Mouse (Mus musculus): ENCODE measurements around the gene Fryl. TPM values are rescaled to one million over a fixed set of nuclear protein-coding genes. Genes with fewer than 3 reads are reported as not detected.

Gene Fryl
- polyA plus RNA-seq, 1 experiment from 2014 or later = 24.3 TPM

DNA sequence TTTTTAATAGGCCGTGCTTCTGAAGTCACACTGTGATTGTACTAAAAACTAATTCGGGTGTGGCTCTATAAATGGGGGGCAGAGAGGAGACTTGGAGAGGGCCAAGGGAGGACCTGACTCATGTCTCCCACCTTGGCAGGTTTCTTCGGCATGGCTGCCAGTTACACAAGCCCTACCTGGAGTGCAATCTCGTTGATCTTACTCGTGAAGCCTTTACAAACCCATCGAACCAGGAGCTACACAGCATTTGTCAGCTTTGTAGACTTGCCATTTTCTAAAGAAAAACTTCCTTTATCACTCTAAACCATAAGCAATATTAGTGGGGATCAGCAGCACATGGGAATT, 45.5 kb downstream of the Fryl start:
- no peak for DNase-seq (ENCODE audit: low spot score)
- Histone ChIP-seq H3K27me3 (replicated peaks; ENCODE audit: low read depth, poor library complexity, severe bottlenecking) (no peaks in the 10 kb centered on the region), H3K4me1 (peaks cover 8% of the 10 kb centered on the region), H3K9me3 (no peaks in the 10 kb centered on the region), H3K36me3 (replicated peaks) (peaks cover 40% of the 10 kb centered on the region), H3K4me3 (no peak overlapping the region), H3K27ac (replicated peaks) (no peak overlapping the region)
- WGBS = 91% methylated on average over 6 of the region's 6 CpGs

DNA sequence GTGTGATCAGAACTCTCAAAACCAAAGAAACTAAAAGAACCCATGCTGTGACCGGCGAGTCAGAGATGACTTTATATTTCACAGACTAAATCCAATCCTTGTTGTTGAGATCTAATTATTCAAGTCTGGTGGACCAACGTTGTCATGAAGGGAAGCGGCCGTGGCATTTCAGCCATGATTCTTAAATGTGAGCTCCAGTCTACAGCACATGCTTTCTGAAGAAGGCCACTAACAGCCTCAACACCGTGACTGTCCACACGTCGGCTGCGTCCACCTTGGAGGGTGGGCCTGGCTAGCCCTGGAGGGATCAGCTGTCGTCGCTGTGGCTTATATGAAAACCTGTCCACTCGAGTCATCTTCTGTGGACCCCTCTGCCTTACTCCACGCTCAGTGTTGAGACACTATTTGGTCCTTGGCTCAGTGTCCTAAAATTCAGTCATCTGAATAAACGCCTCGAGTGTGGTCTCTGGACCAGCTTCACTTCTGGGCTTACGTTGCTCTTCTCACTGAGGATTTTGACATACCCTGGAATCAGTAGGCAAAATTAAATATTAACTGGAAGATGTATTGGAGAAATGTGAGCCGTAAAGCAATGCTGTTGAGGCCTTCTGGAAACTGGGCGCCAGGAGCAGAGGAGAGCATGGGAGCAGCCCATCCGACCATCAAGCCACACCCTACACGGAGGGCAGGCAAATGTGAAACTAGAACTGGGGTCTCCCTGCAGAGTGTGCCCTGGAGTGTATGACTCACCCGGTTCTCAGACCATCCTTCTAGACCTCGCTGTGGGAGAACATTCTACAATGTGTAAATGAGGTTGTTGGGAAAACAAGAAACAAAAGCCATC, 46.1 kb downstream of the Fryl start:
- DNase-seq (ENCODE audit: low spot score) = no peak
- no peak overlapping the region for H3K27ac ChIP-seq (replicated peaks)
- peaks cover 8% of the 10 kb centered on the region for H3K4me1 ChIP-seq
- no peaks in the 10 kb centered on the region for H3K9me3 ChIP-seq
- no peak overlapping the region for H3K4me3 ChIP-seq
- peaks cover 40% of the 10 kb centered on the region for H3K36me3 ChIP-seq (replicated peaks)
- H3K27me3 ChIP-seq (replicated peaks; ENCODE audit: low read depth, poor library complexity, severe bottlenecking) = no peaks in the 10 kb centered on the region
- WGBS = 92% methylated on average over 22 of the region's 22 CpGs

DNA sequence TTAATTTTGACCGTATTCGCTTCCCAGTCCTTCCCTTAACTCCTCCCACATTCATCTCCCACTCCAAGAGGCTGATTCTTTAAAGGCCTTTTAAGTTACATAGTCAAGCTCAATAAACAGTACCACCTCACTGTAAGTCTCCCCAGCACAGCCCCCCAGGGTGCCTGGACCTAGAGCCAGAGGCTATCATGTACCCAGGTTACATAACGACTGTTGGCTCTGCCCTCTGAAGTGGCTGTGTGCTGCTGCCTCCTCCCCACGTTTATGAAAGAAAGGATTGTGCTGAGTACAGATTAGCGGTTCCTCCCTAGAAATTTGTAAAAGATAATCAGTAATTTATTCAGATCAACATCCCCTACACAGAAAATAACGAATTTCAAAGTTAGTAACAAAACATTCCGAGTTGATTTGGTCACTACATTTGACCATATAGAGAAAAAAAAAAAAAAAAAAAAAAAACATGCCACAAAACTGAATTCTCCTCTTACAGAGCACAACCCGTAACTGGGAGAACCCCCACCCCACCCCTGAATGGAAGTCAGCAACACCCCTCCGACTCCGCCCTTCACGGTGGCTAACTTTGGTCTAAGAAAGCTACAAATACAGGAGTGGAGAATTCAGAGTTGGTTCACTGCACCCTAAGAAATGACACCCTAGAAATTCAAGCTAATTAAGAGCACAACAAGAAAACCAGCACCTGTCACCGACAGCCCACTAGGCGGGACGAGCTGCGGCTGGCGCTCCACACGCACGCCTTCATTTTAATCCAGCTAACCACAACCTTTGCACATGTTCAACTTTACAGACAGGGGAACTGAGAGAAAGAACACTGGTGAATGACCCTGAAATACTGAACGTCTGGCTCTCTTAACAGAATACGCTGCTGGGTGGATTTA, 47.0 kb downstream of the Fryl start:
- Histone ChIP-seq H3K27ac (replicated peaks) (no peak overlapping the region), H3K36me3 (replicated peaks) (peaks cover 48% of the 10 kb centered on the region), H3K4me1 (peaks cover 8% of the 10 kb centered on the region), H3K27me3 (replicated peaks; ENCODE audit: low read depth, poor library complexity, severe bottlenecking) (no peaks in the 10 kb centered on the region), H3K4me3 (no peak overlapping the region), H3K9me3 (no peaks in the 10 kb centered on the region)
- WGBS = 78% methylated on average over 20 of the region's 20 CpGs
- DNase-seq (ENCODE audit: low spot score) = no peak

DNA sequence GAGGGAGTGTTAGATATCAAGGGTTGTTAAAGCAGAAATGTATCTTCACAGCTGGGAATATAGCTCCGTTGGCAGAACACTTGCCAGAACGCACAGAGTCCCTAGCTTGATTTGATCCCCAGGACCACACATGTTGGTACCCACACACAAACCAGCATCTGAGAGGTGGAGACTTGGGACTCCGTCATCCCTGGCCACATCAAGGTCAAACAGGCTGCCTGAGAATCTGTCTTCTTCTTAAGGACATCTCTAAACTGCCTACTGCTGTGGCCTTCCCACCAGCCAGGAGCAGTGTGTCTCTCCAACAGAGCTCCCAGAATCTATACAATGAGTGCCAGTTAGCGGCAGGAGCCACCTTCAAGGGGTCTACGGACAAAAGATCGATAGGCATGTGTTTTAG, 47.8 kb downstream of the Fryl start:
- H3K4me1 ChIP-seq = peaks cover 8% of the 10 kb centered on the region
- no peaks in the 10 kb centered on the region for H3K27me3 ChIP-seq (replicated peaks; ENCODE audit: low read depth, poor library complexity, severe bottlenecking)
- no peaks in the 10 kb centered on the region for H3K9me3 ChIP-seq
- no peak for DNase-seq (ENCODE audit: low spot score)
- no peak overlapping the region; the same call in 1 of the 2 replicates for H3K27ac ChIP-seq (replicated peaks)
- WGBS = 65% methylated on average over 6 of the region's 6 CpGs
- H3K36me3 ChIP-seq (replicated peaks) = peaks cover 48% of the 10 kb centered on the region
- H3K4me3 ChIP-seq = no peak overlapping the region

DNA sequence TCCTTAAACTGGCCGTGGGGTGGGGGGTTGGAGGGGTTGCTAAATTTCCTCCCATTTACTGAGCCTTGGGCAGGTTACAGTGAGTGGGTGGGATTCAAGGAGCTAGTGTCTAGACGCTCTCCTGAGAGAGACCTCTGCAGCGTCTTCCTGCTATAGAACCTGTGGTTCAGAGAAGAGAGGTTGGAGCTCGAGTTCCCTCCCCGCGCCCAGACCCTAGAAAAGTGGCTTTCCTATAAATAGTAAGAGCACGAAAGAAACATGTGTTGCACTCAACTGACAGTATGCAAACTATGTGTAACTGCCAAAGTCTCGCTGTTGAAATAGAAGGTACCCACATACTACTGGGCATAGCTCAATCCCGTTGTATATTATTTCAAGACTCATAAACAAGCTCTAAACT, 49.7 kb downstream of the Fryl start:
- no peak overlapping the region for H3K27ac ChIP-seq (replicated peaks)
- peaks cover 31% of the 10 kb centered on the region for H3K36me3 ChIP-seq (replicated peaks)
- 91% methylated on average over 9 of the region's 9 CpGs for WGBS
- peaks cover 8% of the 10 kb centered on the region for H3K4me1 ChIP-seq
- DNase-seq (ENCODE audit: low spot score) = no peak
- no peak overlapping the region for H3K4me3 ChIP-seq
- no peaks in the 10 kb centered on the region for H3K27me3 ChIP-seq (replicated peaks; ENCODE audit: low read depth, poor library complexity, severe bottlenecking)
- H3K9me3 ChIP-seq = no peaks in the 10 kb centered on the region

DNA sequence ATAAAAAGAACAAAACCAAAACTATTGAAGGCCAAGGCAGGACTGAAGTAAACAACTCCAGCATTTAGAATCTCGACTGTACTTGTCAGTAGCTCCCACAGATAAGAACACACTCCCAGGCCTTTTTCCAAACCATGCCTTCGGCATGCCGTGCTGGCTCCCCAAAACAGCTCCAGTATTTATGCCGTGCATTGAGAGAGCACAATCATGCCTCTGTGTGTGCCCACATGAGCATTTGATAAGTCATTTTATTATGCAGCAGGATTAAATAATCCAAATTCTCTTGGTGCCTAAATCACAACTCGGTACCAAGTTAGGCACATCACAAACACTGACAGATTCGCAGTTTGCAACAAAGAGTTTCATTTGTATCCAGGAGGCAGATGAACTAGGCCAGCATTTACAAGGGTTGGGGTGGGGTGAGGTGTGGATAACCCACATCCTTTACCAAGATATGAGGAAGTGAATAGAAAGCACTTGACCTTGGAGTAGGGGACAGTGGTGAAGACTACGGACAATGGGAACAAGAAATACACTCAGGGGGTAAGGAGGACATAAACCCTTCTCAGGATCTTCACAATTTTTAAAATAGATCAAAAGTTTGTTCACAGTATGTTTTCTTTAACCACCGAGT, 50.3 kb downstream of the Fryl start:
- Histone ChIP-seq H3K9me3 (no peaks in the 10 kb centered on the region), H3K4me3 (no peak overlapping the region), H3K4me1 (peaks cover 8% of the 10 kb centered on the region), H3K36me3 (replicated peaks) (peaks cover 31% of the 10 kb centered on the region), H3K27ac (replicated peaks) (no peak overlapping the region), H3K27me3 (replicated peaks; ENCODE audit: low read depth, poor library complexity, severe bottlenecking) (no peaks in the 10 kb centered on the region)
- no peak for DNase-seq (ENCODE audit: low spot score)
- 88% methylated on average over 8 of the region's 8 CpGs for WGBS

DNA sequence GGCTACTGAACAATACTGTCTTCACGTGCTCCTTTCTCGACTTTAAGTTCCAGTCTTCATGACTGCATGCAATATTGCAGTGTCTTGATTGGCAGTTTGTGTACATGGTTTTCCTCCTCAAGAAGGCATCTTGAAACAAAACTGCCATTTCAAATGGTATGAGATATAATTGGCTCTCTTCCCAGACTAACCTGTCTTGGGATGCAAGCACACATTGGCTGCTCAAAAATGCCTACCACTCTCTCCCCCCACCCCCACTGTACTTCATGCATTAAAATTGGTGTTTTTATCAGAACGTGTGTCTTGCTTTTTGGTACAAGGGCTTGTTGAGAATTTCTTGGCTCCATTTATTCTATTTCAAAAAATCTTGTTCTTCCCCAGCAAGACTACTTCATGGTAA, 51.4 kb downstream of the Fryl start:
- Histone ChIP-seq H3K27ac (replicated peaks) (no peak overlapping the region), H3K27me3 (replicated peaks; ENCODE audit: low read depth, poor library complexity, severe bottlenecking) (no peaks in the 10 kb centered on the region), H3K4me3 (no peak overlapping the region), H3K9me3 (no peaks in the 10 kb centered on the region), H3K4me1 (peaks cover 8% of the 10 kb centered on the region), H3K36me3 (replicated peaks) (peaks cover 21% of the 10 kb centered on the region)
- WGBS = 93% methylated on average over 3 of the region's 3 CpGs
- DNase-seq (ENCODE audit: low spot score) = no peak

DNA sequence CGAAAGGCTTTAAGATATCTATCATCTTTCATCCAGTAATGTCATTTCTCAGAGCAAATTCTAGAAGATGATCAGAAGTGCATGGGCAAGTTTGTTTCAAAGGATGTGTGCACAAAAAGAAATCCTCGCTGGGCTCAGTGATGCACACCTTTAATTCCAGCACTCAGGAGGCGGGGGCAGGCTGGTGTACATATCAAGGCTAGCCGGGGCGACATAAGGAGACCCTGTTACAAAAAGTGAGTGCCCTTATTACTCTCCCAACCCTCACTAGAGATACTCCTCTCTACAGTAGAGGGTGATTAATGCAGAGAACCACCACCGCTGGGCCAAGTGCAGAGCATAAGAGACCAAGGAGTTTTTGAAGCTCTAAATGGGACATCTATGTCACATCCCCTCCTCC, 53.9 kb downstream of the Fryl start:
- H3K4me1 ChIP-seq = no peaks in the 10 kb centered on the region
- WGBS = 95% methylated on average over 6 of the region's 6 CpGs
- H3K27me3 ChIP-seq (replicated peaks; ENCODE audit: low read depth, poor library complexity, severe bottlenecking) = no peaks in the 10 kb centered on the region
- 0 out of 2 replicates have a peak, but pooled peaks cover 2% of the 10 kb centered on the region for H3K9me3 ChIP-seq
- peaks cover 22% of the 10 kb centered on the region for H3K36me3 ChIP-seq (replicated peaks)
- no peak for DNase-seq (ENCODE audit: low spot score)
- H3K4me3 ChIP-seq = no peak overlapping the region
- no peak overlapping the region for H3K27ac ChIP-seq (replicated peaks)

DNA sequence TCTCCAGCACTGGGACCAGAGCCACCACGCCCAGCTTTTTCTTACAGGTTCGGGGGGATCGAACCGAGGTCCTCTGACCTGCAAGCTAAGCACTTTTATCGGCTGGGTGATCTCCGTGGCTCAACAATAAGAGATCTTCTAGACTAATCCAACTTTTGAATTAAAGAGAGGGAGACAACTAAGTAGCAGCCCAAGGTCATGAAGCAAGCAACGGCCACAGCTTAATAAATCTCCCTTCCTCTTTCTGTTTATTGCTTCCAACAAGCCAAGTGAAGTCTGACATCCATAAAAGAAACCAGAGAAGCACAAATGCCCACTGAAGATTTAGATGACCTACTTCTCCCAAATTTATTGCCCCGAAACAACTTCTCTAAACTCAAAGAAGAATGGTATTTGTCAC, 54.3 kb downstream of the Fryl start:
- H3K27ac ChIP-seq (replicated peaks) = no peak overlapping the region
- 0 out of 2 replicates have a peak, but pooled peaks cover 2% of the 10 kb centered on the region for H3K9me3 ChIP-seq
- H3K4me3 ChIP-seq = no peak overlapping the region
- 96% methylated on average over 8 of the region's 8 CpGs for WGBS
- H3K4me1 ChIP-seq = no peaks in the 10 kb centered on the region
- H3K36me3 ChIP-seq (replicated peaks) = peaks cover 22% of the 10 kb centered on the region
- DNase-seq (ENCODE audit: low spot score) = no peak
- H3K27me3 ChIP-seq (replicated peaks; ENCODE audit: low read depth, poor library complexity, severe bottlenecking) = no peaks in the 10 kb centered on the region

DNA sequence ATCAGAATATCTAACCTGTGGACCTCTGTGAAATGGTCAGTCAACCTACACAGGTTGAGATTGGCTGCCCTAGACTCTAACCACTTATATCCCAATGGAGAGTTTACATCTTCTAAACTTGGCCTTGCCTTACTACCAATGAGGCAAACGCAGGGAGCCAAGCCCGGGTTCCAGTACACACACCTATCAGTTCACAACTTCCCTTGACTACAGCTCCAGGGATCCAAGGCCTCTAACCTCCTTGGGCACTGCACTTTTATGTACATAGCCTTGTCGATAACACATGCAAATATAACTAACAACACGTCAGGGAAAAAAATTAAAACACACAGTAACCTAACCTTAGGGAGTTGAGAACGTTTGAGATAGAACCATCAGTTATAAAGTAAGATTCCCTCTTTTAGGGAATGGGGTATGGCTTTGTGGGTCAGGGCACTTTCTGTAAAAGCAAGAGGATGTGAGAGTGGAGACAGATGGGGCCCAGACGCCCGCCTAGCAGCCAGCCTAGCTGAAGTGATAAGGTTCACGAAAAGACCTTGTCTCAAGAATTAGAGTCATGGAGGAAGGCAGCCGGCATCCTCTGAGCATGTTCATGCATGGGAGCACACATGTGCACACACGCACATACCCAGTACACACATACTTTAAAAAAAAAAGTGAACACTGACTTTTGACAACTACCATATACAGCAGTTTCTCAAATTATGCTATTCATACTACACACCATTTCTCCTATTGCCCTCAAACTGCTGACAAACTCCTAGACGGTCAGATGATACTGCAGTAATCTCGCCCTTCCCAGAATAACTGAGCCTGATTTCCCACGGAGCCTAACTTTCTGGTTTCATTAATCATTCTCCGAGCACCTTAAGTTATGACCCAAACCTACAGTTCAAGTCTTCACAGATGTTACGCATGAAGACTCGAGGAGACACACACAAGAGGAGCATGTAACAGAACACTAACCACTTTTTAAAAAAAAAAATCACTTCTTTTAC, 55.7 kb downstream of the Fryl start:
- H3K4me1 ChIP-seq = no peaks in the 10 kb centered on the region
- WGBS = 91% methylated on average over 16 of the region's 16 CpGs
- H3K36me3 ChIP-seq (replicated peaks) = peaks cover 22% of the 10 kb centered on the region
- no peak overlapping the region for H3K4me3 ChIP-seq
- H3K27me3 ChIP-seq (replicated peaks; ENCODE audit: low read depth, poor library complexity, severe bottlenecking) = no peaks in the 10 kb centered on the region
- H3K9me3 ChIP-seq = 0 out of 2 replicates have a peak, but pooled peaks cover 2% of the 10 kb centered on the region
- H3K27ac ChIP-seq (replicated peaks) = no peak overlapping the region
- no peak for DNase-seq (ENCODE audit: low spot score)

DNA sequence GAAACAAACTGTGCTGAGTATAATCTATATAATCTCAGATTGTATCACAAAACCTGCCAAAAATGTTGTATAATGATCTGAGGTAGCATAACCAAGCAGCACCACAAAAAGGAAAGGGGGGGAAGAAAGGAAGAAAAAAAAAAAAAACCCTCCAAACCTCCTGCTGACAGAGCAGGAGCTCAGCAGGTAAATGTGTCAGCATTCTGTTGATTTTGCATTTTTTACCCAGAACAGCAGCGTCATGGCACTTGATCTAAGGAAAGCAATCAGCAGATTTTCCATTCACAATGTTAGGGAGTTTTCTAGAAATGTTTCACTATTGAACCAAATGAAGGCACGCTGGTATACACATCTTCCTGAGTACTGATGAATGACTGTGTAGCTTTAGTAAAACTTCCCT, 56.8 kb downstream of the Fryl start:
- H3K27me3 ChIP-seq (replicated peaks; ENCODE audit: low read depth, poor library complexity, severe bottlenecking) = no peaks in the 10 kb centered on the region
- H3K4me3 ChIP-seq = no peak overlapping the region
- H3K27ac ChIP-seq (replicated peaks) = no peak overlapping the region
- WGBS = 87% methylated on average over 2 of the region's 2 CpGs
- peaks cover 17% of the 10 kb centered on the region for H3K36me3 ChIP-seq (replicated peaks)
- no peaks in the 10 kb centered on the region for H3K4me1 ChIP-seq
- H3K9me3 ChIP-seq = 0 out of 2 replicates have a peak, but pooled peaks cover 2% of the 10 kb centered on the region
- DNase-seq (ENCODE audit: low spot score) = no peak

Data from embryonic facial prominence, embryonic 10.5 days (tissue).